Mouse (Mus musculus): ENCODE measurements around the gene Sec14l1.

The Sec14l1 gene

DNA sequence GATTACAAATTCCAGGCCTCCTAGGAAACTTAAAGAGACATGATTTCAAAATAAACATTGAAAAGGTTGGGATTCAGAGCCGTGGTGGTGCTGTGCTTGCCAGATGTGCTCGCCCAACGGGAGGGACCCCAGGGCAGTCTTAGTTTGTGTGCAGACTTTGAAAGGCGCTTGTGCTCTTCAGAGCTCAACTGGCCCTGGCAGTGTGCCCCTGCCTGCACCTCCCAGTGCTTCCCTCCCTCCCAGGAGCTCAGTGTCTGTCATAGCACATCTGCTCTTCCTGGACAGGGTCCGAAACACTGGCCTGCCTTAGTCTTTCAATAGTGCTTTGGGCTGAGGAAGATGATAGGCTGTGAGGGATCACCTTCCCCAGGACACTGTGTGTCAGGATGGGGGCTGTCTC lies 15.9 kb downstream of the Sec14l1 start:
- peak in 1 of 2 experiments; percentile 65 for DNase-seq

DNA sequence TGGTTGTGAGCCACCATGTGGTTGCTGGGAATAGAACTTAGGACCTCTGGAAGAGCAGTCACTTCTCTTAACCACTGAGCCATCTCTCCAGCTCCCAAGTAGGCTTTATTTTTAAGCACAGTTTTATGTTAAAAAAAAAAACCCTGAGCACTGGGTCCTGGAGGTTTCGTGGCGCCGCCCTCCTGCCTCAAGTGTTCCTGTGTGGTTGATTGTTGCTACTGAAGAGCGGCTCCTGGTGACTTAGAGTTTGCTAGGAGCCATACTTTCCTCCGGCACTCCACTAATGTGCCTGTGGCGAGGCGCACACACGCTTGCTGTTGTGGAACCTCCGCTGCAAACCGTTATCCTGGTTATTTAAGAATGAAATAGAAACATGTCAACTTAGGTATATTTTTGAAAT lies 16.5 kb downstream of the Sec14l1 start:
- DNase-seq = peak in 1 of 2 experiments; percentile 47

GRCm38 (mm10) chr11:117134776-117135387 lies 19.9 kb downstream of the Sec14l1 start:
- DNase-seq = peak in 1 of 2 experiments; percentile 54

DNA sequence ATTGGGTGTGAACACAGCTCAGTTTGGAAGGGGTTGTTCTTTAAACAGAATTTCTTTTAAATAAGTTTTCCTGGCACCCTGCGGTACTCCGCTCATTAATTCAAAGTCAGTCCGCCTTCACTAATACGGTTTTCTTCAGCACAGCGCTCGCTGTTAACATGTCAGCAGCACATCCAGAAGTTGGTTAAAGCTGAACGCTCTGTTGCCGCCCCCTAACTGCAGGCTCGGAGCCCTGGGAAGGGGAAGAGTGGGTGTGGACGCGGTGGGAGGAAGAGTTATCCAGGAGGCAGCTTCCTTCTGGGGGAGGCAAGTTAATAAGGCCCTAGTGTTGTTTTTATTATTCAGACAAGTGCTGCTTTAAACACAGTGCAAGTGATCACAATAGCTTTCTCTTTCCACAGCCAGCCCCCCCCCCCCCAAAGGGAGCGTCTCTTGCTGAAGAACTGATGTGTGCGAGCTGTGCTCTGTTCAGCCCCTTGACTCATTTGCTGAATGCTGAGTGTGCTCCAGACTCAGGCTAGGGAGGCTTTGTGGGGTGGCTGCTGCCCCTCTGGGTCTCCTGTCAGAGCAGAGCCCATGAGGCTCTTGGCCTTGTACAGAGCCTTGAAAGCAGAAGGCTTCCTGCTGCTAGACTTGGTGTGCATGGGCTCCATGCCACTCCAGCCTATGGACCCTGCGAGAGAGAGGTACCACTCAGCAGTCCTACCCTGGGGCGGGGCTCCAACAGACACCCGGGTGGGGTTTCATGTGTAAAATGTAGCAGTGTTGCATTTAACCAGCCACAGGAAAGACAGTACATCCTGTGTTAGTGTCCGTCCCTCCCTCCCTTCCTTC lies 20.7 kb downstream of the Sec14l1 start:
- peak in 1 of 2 experiments; percentile 59 for DNase-seq

DNA sequence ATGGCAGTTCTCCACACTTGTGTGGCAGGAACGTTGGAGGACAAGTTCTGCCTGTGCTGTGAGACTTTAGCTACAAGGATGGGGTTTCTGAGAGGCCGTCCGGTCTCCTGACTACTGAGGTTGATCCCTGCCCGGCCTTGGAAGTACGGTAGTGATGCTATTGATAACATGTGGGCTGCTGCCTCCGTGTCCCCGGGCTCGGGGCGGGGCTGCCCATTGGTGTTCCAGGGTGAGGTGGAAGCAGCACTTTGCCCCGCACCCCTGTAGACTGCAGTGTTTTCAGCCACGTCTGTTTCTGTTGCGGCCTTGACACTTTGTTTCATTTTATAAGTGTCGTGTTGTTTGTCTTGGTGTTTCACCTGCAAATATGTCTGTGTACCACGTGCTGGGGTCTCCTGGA lies 21.9 kb downstream of the Sec14l1 start:
- no peak for DNase-seq

DNA sequence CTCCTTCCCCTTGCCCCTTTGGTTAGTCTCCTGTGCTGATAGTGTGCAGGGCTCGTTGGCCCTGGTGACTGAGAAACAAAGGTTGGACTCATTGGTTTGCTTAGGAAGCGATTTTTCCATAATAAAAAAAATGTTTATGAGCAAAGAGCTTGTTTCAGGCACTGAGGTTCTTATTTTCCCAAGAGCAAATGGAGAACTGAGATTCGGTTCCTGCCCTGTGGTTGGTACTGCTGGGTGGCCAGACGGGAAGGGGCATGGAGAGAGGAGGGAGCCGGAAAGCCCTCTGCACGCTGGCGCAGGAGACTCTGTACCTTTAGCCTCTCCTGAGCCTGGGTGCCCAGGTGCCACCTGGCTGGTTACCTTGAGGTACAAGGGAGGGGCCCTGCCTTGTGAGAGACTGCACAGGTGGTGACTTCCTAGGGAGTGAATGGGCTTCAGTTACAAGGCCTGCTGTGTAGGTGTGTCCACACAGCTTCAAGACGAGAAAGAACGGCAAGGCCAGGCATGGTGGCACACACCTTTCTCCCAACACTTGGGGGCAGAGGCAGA lies 23.3 kb downstream of the Sec14l1 start:
- no peak for DNase-seq

DNA sequence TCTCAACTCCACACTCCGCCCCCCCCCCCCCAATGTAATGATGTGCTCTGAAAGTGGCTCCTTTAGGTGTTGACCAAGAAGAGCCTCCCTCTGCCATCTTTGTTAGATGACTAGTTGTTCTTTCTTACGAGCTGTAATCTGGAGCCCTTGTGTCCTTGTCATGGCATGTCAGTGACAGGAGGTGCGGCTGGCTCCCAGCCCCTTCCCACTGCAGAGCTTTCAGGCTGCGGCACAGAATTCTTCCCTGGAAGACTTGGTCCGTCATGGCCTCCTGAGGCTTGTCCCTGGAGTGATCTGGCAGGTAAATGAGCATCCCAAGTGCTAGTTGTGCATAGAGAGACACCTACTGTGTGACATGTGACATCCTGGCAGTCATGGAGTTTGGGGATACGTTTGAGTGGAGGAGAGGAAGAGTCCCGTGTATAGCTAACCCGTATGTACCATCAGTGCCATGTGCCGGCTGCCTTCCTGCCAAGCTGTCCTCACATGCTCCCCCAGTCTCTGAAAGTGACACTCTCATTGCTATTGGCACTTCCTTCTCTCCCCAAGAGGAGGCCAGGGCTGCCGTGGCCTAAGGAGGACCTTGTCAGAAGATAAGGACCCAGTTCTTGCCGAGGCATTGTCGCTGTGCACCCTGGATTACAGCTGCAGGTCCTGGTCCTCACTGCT lies 24.0 kb downstream of the Sec14l1 start:
- DNase-seq = no peak

DNA sequence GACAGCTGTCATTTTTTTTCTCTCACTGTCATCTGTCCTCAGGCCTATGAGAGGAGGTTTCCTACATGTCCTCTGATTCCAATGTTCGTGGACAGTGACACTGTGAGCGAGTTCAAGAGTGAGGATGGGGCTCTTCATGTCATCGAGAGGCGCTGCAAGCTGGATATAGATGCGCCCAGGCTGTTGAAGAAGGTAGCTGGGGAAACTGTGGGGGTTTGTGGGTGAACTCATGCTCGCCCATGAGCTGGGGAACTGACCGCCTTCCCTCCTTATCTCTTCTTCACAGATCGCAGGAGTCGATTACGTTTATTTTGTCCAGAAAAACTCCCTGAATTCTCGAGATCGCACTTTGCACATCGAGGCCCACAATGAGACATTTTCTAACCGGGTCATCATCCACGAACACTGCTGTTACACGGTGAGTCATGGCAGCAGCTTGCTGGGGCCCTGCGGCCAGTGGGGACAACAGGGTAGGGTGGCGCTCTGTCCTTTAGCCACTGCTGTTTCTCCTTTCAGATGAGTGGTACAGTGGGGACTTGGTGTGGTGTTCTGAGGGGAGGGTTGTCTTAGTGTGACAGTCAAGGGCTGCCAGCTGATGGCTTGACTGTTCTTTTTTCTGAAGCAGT lies 26.5 kb downstream of the Sec14l1 start:
- no peak for DNase-seq

- DNase-seq = peak; percentile 62 to 67
Measured at GRCm38 (mm10) chr11:117142507-117142906, 27.5 kb downstream of the Sec14l1 start.

DNA sequence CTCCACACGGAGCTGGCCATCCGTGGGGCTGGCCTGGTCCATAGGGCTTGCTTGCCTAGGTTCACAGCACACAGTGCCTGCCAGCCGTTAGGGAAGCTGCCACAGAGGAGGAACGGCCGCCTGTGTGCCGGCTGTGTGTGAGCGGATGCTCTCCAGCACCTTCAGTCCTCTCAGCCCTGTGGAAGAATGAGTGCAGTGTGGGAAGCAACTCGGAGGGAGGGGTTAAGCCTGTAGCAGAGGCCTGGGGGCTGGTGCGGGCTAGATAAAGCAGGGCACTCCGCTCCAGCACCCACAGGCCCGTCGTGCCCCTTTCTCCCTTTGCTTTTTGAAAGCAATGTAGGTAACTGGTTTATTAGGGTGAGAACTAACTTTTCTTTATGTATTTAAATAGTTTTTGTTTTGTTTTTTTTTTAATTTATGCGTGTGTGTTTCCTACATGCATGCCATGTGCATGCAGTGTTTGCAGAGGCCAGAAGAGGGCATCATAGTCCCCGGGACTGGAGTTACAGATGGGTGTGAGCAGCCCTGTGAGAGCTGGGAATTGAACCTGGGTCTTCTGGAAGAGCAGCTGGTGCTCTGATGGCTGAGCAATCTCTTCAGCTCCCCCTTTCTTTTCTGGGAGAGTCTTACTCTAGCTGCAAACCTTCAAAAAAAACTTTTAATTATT lies 30.6 kb downstream of the Sec14l1 start:
- DNase-seq = no peak

DNA sequence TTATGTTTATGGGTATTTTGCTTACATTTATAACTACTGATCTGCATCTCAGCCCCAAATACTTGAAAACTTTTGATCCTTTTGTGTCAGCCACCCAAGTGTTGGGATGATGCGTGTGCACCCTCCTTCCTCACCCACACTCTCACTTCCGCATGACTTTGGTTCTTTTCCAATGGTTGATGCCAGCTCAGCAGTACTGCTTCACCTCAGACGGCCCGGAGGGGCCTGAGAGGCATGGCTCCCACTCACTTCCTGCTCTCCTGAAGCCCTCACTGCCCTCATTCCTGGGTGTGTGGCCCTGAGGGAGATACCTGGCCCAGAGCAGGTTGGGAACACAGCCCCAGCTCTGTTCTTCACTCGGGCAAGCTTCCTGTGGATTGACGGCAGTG lies 31.1 kb downstream of the Sec14l1 start:
- DNase-seq = no peak

- DNase-seq = peak; percentile 63 to 82
Measured at GRCm38 (mm10) chr11:117146776-117147536, 32.0 kb downstream of the Sec14l1 start.

GRCm38 (mm10) chr11:117148893-117149685 lies 34.1 kb downstream of the Sec14l1 start:
- DNase-seq = no peak

- no peak for DNase-seq
Measured at GRCm38 (mm10) chr11:117150467-117150966, 35.5 kb downstream of the Sec14l1 start.

DNA sequence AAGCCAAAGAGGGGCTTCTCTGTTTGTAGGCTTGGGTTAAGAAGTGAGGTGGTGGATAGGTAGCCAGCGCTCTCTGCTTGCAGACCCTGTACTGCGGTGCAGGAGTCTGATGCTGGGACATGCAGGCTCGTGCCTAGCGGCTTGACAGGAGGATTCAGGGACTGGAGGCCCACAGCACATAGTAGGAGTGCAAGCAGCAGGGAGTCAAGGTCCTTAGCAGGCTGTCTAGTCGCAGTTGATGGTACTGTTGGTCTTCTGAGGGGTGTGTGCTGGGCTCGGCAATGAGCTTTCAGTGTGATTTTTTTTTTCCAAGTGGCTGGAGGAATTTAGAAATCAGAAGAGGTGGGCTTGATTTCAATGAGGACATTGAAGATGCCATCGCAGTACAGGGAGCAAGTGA lies 36.5 kb downstream of the Sec14l1 start:
- no peak for DNase-seq

- DNase-seq = no peak
Measured at GRCm38 (mm10) chr11:117152541-117152940, 37.6 kb downstream of the Sec14l1 start.

DNA sequence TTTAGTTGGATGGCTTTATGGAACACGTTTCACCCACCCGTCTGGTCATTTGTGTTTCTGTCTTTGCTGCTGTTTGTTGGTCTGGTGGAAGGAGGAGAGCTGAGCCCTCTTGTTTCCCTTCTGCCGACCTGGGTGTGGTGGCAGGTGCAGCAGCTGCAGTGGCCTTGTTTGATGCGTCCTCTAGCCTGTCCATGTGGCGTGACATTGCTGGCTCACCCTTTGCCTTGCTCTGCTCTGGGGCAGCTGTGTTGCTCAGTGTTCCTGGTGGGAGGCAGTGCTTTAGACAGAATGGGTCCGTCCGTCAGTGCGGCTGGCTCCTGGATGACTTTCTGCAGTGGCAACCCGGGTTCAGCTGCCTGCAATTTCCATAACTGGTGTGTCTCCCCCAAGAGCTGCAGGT lies 38.6 kb downstream of the Sec14l1 start:
- no peak for DNase-seq

DNA sequence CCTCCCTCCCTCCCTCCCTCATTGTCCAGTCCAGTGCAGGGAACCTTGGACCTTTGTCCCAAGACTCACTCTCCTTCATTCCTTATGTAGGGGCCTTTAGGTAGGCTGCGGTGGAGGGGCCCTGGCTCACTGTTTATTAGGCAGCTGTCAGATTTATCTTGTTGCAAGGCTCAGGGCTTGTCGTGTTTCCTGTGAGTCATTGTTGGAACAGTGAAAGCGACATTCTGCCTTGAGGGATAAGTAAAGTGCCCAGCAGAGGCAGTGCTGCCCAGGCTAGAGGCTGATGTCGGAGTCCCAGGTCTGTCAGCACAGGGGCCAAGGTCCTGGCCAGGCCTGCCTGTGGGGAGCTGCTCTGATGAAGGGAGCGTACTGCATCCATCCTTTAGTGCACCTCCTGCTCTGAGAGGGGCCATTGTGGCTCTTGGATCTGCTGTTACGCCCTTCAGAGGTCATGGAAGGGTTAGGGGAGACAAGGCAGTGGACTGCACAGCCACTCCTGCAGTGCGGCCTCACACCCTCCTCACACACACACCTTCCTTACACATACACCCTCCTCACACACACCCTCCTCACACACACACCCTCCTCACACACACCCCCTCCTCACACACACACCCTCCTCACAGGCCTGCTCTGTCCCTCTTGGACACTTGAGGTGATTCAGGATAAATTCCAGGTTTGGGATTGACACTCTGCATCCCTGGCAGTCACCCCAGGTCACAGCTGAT lies 39.3 kb downstream of the Sec14l1 start:
- no peak for DNase-seq

- no peak for DNase-seq
Measured at GRCm38 (mm10) chr11:117156725-117157124, 41.8 kb downstream of the Sec14l1 start.

DNA sequence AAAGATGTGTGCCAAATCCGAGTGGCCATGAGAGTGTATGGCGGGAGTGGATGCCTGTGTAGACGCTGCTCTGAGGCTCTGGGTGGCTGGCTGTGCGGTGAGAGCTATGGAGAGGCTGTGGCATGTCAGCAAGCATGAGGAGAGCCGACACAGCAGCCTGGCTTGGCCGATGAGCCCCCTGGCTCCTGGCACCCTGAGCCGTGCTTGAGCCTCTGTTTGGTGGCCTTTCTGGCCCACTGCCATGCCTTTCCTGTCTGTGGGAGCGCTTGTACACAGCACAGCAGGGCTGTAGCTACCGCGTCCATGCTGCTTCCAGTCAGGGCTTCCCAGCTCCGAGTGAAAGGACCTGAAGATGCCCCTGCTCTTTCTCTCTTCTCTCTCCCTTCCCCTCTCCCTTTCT lies 43.4 kb downstream of the Sec14l1 start:
- peak; percentile 56 to 75 for DNase-seq

Data from lung, postnatal 4 days (tissue).